Mouse (Mus musculus) thymus, postnatal 4 days (tissue): ENCODE data around the gene Maml3.
A peak's percentile ranks its signal among the peaks of the same experiment; 100 is the strongest.

Source experiments
- DNase-seq: peaks from one replicate; pipeline ENCODE4 v3.0.0; 2021

The Maml3 gene

DNA sequence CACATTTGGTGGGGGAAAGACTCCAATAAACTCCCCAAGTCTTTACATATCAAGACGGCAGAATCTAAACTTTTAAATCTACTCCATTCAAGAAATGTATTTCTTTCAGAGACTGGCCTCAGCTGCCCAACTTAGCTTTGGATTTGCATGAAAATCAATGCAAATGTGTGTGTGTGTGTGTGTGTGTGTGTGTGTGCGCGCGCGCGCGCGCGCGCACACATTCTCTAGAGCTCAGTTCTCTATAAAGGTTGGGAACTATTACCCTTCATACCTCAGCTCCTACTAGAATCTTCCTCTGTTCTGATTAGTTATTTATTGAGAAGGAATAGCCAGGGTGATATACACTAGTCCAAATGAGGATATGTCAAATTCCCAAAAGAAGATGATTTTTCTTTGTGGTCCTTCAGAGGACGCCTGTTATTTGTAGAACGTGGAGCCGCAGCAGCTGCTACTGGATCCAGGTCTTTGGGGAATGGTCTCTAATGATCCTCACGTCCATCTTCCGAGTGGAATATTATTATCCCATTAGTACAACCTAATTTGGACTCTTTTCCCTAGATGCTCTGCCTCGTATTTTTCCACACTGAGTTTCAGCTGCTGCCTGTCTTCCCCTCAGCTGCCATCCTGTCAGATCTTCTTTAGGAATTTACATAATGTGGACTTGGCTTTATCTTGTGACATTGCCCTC lies 372.8 kb downstream of the Maml3 start:
- no peak for DNase-seq

DNA sequence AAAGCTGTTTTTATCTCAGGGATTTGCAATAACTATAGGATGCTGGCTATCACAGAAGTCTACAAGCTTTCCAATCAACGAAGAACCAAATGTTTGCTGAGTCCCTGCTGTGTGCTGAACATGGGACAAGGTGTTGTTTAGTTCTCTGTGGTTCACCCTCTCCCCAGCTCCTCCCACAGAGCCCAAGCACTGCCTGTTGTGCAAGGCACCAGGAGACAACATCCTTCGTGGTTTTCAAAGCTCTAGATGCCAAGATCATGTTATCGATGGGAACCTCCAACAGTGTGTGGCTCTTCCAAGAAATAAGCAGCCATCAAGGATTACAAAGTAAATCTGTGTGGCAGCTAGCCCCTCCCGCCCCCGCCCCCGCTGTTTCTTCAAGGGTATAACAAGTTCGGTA lies 374.2 kb downstream of the Maml3 start:
- no peak for DNase-seq

DNA sequence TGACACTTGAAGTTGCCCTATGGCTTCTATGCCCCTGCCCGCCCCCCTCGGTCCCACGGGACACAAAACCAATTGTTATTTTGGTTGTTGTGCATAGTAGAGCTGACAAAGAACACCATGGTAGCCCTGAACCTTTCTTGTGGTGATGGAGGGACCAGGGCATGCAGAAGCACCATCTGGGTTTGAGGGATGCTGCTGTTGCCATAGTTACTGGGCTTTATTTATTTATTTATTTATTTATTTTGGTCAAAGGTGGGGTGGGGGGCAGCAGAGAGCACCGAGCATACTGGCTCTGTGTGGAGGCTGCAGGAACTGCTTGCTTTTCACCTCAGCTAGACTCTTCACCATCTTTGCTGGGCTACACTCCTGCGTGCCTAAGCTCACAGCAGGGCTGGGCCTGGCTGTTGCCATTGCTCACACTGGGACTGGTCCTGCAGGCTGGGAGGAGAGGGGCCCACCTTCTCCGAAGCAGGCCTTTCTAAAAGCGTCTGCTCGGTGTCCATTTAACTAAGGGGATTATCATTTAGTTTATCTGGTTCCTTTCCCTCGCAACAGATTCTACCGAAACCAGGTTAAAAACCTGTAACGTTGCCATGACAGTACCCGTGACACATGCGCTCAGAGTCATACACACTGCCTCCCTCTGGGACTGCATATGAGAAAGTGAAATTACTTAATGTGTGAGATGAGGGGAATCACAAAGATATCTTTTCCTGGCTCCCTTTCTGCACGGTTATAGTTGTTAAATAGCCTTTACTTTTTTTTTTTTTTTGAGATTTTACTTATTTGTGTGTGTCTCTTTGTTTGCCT lies 375.6 kb downstream of the Maml3 start:
- DNase-seq, result no peak

DNA sequence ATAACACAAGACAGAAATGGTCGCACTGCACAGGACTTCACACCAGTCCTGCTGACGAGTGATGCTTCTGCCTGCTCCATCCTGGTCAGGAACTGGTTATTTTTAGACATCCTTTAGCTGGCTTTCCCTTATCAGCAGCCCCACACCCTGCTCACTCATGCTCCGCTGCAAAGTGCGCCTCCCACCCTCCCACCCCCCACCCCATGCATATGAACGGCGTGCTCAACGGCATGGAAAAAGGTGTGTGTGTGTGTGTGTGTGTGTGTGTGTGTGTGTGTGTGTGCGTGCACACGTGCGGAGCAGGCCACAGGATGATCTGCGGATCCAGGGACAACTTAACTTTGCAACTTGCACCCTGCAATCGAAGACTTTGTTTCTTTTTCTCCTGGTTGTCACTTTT lies 376.4 kb downstream of the Maml3 start:
- DNase-seq, result no peak

DNA sequence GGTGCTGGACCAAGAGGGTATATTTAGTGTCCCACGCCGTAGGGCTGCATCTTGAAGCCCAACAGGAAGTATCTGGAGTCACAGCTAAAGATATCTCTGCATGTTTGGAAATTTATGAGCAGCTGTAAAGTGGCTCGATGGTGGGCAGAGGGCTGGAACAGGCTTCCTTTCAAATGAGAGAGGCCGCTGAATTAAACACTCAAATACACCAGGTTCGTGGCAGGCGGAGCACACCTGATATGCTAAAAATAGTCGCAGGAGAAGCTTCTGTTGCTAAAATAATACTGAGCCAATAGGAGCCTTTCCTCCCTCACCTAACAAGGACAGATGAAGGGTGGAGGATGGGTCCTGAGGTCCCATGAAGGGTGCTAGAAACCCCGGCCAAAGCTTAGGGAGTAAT lies 376.9 kb downstream of the Maml3 start:
- no peak for DNase-seq

DNA sequence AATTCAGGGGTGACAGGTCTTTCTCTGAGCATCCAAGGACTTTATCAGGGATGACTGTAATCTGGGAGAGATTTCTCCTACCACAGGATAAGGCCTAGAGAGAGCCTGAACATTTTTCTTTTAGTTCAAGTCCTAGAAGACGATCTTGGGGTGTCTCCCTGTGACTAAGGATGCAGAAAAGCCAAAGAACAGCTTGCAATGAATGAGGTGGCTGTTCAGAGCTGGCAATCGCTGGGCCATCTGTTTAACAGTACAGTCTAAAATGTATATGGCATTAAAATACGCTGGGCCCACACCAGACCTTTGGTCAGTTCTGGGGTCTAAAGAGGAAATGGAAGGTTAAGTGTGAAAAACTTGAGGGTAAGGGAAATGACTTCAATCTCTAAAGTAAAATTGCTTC lies 377.4 kb downstream of the Maml3 start:
- no peak for DNase-seq

DNA sequence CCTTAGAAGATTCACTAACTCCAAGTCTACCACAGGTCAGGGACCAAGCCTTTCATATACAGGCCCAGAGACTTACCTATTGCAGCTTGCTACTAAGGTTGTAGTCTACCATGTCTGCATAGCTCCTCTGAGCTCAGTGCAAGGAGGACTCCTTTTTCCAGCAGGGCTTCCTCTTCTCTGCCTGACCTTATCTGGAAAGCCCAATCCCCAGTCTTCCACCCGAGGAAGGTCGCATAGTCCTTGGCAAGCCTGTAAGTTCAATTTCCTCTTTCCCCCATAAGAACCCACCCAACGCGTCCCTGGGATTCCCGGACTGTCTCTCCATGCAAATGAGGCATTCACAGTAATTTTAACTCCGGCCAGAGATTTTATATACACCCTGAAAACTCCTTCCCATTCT lies 378.6 kb downstream of the Maml3 start:
- DNase-seq, result no peak

DNA sequence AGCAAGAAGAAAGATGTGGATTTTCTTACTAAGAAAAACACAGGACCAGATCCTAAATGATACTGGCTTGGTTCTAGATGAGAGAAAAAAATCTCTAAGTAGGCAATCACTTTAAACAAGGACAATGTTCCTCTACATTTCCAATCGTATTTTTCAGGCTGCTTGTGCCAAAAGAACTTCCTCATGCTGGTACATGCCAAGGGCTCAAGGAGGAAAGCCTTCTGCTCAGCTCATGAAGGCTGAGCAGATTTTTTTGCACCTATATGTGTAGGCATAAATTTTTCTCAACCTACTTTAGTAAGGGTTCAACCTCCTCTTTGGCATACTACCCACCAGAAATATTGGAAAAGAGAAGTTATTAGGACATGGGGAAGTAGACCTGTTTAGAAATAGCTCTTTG lies 384.9 kb downstream of the Maml3 start:
- no peak for DNase-seq

DNA sequence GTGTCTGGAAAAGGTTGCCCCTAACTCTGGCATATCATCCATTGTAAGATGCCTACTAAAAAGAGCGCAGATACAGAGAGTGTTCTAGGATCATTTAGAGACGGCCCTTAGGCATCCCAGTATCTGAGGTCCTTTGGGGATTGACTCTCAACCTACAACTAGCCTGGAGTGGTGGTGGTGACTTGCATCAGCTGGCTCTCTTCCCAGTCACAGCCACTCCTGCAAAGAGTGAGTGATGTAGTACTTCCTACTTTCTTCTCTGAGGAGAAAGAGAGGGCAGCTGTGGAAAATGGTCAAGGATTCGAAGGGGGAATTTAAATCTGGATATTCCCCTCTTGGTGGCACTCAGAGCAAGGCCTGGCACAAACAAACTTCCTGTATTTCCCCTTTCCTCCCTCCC lies 385.5 kb downstream of the Maml3 start:
- DNase-seq, result no peak

DNA sequence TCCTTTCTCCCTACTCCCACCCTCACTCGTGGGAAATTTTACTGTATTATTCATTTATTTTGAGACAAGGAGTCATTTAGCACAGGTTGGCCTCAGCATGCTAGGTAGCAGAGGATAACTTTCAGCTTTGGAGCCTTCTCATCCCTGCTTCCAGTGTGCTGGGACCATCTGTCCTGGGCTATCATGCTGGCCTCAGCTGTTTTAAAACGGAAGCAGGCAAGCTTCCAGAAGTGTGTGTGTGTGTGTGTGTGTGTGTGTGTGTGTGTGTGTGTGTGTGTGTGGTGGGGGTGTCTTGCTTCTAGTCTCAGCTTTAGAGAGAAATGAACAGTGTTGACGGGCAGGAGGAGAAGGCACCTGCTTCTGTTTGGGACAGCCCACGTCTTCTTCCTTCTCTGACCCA lies 387.0 kb downstream of the Maml3 start:
- no peak for DNase-seq

DNA sequence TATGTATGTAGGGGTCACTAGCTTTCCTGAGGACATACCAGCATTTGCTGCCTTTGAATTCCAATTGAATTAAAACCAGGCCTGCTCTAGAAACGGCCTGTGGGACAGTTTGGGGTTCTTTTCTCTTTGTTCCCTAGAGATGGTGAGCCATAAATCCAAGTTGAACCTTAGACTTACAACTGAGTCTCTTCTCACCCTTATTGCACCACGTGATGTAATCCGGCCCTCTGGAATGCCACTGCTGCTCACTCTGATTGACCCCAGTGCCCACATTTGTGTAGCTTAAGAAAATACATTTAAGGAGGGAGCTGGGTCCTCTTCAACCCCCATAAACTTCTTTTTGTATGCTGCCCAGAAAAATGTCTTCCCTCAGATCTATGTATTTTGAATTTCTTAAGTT lies 387.4 kb downstream of the Maml3 start:
- DNase-seq, result no peak

DNA sequence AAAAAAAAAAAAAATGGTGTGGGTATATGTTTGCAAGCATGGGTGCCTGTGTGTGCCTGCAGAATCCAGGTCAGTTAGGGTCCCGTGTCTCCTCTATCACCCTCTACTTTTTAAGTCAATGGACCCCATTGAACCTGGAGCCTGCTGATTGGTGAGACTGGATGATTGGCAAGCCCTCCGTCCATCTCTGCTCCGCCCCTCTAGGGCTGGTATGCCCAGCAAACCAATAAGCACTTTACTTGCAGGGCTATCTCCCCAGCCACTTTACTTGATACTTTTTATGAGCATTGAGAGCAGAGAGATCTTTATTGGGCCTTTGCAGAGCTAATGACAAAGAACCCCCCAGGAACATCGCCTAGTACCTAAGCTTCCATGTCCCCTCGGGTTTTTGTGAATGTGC lies 390.4 kb downstream of the Maml3 start:
- no peak for DNase-seq

DNA sequence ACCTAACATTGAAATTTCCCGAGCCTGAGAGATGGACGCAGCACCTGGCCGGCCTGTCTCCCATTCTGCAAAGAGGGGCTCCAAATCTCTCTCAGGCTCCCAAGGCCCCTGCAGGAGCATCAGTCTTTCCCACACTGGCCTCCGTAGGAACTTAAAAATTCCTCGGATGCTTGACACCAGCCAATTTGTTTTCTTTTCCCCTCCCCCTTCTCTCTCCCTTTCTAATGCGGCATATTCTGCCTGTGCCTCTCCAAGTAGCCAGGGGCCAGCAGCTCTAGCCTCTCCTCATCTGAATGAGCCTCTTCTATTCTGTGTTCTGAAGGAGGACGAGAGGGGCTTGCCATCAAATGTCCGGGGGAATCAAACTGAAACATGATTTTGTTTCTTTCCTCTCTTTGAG lies 391.6 kb downstream of the Maml3 start:
- no peak for DNase-seq

DNA sequence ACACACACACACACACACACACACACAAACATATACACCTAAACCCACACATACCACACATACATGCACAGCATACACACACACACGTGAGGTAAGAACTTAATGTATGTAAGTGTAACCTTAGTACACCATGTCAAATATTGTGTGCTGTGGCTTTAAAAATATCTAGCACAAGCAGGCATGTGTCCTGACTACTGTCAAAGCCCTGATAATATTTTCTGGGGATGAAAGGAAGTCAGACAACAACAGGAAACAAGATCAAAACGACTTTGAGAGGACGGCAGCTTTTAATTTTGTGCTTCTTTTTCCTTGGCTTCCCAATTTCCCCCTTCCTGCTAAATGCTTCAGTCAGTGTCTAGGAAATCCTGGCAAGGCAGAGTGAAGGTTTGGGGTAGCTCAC lies 392.5 kb downstream of the Maml3 start:
- DNase-seq, result no peak

DNA sequence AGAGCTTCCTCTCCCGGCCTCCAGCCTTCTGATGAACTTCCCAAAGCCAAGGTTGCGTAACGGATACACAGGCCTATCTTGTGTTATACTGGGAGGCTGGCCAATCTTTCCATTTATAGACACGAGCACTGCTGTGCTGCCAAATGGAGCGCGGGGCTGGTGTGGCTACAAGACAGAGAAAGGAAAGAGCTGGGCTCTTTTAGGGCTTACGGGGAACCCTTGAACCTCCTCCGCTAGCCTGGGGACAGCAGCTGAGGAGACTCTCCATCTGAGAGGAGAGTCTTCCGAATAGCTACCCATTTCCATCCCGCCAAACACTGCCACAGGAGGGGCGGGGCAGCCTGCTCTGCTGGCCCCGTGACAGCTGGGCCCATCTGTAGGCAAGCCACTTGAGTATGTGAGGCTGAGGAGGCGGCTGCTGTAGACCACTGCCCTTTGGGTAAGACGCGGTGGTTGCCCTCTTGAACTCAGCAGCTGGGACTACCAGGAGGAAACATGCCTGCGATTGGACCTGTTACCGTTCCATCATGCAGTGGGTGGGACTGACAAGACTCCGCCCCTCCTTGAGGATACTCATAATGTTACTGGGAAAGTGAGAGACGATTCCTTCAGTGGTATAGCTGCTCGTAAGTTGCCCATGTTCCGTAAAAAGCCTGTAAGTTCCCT lies 396.0 kb downstream of the Maml3 start:
- peak; percentile 69 for DNase-seq

DNA sequence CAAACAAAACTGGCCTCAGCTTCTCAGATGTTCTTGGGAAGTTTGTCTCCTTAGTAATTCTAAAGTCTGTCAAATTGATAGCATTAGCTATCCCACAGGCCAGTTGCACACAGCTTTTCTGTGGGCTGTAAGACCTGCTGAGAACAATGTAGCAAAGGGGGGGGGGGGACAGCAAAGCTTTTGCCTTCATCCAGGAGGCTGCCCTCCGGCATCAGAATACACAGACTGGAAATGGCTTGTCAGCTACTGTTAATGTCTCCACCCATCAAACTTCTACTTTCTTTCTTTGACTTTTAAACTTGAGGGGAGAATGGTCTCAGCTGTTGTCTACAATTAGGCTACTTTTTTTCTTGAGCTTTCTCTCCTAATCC lies 396.5 kb downstream of the Maml3 start:
- DNase-seq, result no peak

DNA sequence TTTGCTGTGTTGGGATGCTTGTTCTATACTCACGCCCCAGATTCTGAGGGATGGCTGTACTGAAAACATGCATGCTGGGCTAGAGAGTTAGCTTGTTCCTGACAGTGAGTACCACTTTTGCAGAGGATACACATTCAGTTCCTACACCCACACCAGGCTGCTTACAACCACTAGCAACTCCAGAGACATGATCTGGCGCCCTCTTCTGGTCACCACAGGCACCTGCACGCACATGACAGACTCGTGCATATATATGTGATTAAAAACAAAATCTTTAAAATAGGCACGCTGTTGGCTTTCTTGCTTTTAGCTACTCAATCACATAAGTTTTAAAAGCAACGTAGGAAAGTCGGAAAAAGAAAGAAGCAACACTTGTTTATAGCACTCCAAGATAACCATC lies 399.7 kb downstream of the Maml3 start:
- DNase-seq, result peak; percentile 61

DNA sequence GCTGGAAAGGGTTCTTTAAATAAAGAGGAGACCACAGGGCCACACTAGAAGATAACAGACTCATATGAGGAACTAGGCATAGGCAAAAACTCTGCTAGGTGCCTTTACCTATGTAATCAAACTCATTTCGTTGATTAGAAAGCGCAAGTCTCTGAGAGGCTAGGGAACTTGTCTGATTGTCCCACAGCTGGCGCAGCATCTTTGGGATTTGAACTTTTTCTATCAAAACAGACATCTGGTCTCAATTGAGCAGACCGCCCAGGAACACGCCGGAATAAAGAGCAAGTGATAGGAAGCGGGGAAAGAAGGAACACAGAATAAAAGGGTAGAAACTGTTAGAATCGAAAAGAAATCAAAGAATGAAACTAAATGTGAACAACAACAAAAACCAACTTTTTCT lies 401.4 kb downstream of the Maml3 start:
- DNase-seq, result no peak

DNA sequence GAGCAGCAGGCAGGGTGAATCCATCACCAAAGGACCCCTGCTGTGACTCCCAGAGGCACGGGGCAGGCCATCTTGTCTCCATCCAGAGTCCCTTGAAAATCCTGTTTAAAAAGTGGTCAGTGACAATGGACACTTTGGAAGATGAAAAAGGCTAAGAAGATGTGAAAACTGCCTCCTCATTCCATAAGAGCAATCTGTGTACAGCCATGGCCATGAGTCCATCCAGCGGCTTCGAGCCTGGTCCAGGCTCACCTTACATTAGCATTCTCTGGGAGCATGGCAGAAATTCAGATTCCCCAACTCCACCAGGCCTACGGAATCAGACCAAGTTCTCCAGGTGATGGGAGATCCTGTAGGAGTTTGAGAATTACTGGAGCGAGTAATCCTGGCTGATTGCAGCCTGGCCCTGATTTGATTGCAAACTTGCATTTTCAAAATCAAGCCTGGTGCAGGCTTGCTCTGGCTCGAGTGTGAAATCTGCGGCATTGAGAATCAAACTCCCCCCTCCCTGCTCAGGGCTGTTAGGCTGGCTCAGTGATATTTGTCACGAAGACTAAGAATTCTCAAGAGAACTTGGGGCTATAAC lies 402.1 kb downstream of the Maml3 start:
- no peak for DNase-seq

DNA sequence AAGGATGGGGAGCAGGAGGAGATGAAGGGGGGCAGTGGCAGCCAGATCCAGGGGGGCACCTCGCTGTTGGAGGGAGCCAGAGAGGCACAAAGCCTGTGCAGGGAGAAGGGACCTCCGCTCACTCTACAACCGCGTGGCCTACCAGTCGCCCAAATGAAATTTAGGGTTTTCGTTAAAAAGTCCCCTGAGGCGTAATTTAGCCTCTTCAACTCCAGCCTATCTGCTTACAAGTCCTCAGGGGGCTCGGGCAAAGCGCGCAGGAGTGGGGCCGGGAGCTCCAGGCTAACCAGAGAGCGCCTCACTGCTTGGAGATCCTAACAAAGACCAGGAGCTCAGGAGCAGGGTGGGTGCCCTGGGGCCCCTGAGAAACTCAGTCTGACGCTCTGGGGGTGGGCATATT lies 402.9 kb downstream of the Maml3 start:
- peak; percentile 32 for DNase-seq

DNA sequence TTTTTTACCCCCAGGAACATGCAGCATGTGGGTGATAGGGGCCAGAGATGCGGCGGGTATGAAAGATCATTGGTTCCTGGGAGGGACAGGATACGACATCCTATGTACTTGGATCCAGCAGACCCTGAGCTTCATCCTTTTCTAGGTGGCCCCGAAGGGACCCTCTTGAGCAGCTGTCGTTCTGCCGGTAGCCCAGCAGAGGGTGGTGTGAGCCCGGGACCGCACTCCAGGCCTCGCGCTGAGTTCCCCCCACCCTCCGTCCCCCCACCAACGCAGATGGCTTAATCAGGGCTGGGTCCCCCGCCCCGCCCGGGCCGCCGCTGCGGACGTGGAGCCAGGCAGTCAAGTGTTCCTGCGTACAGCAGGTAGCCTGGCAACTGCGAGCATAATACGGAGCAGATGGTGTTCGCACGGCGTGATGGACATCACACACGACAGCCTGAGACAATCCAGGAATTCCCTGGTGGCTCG lies 403.6 kb downstream of the Maml3 start:
- peak; percentile 85 for DNase-seq

DNA sequence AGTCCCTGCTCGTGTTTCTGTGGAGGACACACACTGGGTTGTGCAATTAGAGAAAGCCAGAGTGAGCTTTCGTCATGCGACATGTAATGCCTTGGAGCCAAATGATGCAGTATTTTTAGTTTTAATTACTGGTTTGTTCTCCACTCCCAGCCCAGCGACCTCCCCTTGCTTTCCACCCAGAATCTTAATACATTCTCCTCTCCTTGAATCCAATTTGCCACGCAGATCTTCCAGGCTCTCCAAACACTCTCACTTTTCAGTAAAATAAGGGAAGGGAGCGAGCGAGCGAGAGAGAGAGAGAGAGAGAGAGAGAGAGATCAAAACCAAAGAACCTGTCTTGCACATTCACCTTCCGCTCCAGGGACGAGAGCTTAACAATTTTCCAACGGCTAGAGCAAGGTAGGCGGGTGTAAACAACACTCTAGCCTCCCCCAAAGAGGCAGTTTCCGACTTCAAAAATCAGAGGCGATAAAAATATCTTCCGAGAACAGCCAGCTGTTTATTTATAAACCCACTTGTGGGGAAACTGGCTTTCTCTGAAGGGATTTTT lies 404.1 kb downstream of the Maml3 start:
- DNase-seq, result peak; percentile 26

DNA sequence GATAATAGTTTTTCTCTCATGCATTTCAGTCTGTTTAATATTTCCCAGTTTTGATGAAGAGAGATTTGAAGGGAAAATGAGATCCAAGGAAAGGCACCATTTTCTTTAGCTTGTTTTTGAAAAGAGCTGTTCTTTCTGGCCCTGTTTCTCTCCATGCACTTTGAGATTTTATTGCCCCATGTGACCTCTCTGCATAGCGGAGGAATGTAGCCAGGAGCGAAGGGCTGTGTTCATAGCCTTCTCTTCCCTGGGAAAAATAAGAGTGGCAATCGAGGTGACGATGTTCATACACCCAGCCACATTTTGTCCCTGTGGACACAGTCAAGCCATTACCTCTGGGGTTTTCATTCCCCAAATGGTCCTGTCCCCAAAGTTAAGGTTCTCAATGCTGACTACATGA lies 404.8 kb downstream of the Maml3 start:
- DNase-seq, result no peak
